Mouse (Mus musculus) layer of hippocampus, adult 8-10 months (tissue): ENCODE data around the gene Car15. TPM values are rescaled to one million over a fixed set of nuclear protein-coding genes. Genes with fewer than 3 reads are reported as not detected.

ENCODE experiments used
- DNase-seq, 2 experiments: peaks; one replicate each; pipeline ENCODE4 v3.0.0; 2022; ENCODE audit warnings: low spot score in 2 of 2
- total RNA-seq, 4 experiments: library from RNA; stranded (reverse); gene quantifications; 2 replicates each; pipeline ENCODE4 v1.2.4; 2022

Car15 gene
- total RNA-seq, 4 experiments from 2014 or later, result 9.4 to 15.9 (median 12.6) TPM

- DNase-seq, result peak in 1 of 2 experiments; percentile 40
These were observed 35.1 kb downstream of the Car15 start for GRCm38 (mm10) chr16:17802839-17803674.

GRCm38 (mm10) chr16:17802456-17802838 is 35.7 kb downstream of the Car15 start:
- DNase-seq, result no peak

GRCm38 (mm10) chr16:17801777-17802455 is 36.2 kb downstream of the Car15 start:
- DNase-seq, result no peak

GRCm38 (mm10) chr16:17799584-17799983 is 38.6 kb downstream of the Car15 start:
- DNase-seq, result no peak

GRCm38 (mm10) chr16:17798321-17799180 is 39.6 kb downstream of the Car15 start:
- DNase-seq, result no peak

- no peak for DNase-seq
These were observed 40.3 kb downstream of the Car15 start for GRCm38 (mm10) chr16:17797812-17798311.

- no peak for DNase-seq
These were observed 41.0 kb downstream of the Car15 start, which contains the start of gene Scarf2 for GRCm38 (mm10) chr16:17796971-17797811. Scarf2 (plus strand) TSS chr16:17797282.

GRCm38 (mm10) chr16:17796519-17796918 is 41.6 kb downstream of the Car15 start:
- DNase-seq, result no peak

GRCm38 (mm10) chr16:17795643-17796042 is 42.5 kb downstream of the Car15 start:
- DNase-seq, result no peak

- DNase-seq, result no peak
These were observed 44.1 kb downstream of the Car15 start for GRCm38 (mm10) chr16:17794047-17794446.

GRCm38 (mm10) chr16:17792728-17793127 is 45.4 kb downstream of the Car15 start:
- no peak for DNase-seq

- DNase-seq, result no peak
These were observed 52.8 kb downstream of the Car15 start for GRCm38 (mm10) chr16:17785337-17785736.

Other genes starting within 250 kb of the Car15 start
- gene Smpd4, start 219.0 kb downstream of the Car15 start, total RNA-seq, result 10 to 100 TPM; 51.8 to 70.7 (median 60.0) TPM
- 10 to 100 TPM; 29.8 to 42.6 (median 41.3) TPM for gene Ccdc74a, start 191.9 kb downstream of the Car15 start, total RNA-seq
- gene Med15, start 105.5 kb downstream of the Car15 start, total RNA-seq, result 10 to 100 TPM; 72.6 to 84.6 (median 78.3) TPM
- gene Klhl22, start 78.7 kb downstream of the Car15 start, total RNA-seq, result 100 to 1,000 TPM in 2 of 4 experiments, 10 to 100 TPM in 2; 95.8 to 105 (median 101) TPM
- gene Scarf2, start 41.1 kb downstream of the Car15 start, total RNA-seq, result 1 to 10 TPM; 1.9 to 4.7 (median 3.0) TPM
- 1 to 10 TPM; 2.7 to 3.9 (median 3.4) TPM for gene B830017H08Rik, start 5.2 kb downstream of the Car15 start, total RNA-seq
- 1 to 10 TPM in 3 of 4 experiments, under 1 TPM in 1; 0.73 to 2.6 (median 1.6) TPM for gene Gm20518, start 53.3 kb upstream of the Car15 start, total RNA-seq
- gene Tssk1, start 55.9 kb upstream of the Car15 start, total RNA-seq, result under 1 TPM in 1 of 4 experiments, not detected in 3; 0.16 TPM
- gene Dgcr2, start 60.2 kb upstream of the Car15 start, total RNA-seq, result 100 to 1,000 TPM in 3 of 4 experiments, 10 to 100 TPM in 1; 97.2 to 106 (median 103) TPM
- gene Tssk2, start 60.3 kb upstream of the Car15 start, total RNA-seq, result not detected
- gene Ess2, start 73.0 kb upstream of the Car15 start, total RNA-seq, result 10 to 100 TPM; 28.5 to 33.3 (median 30.7) TPM
- not detected for gene Gsc2, start 76.7 kb upstream of the Car15 start, total RNA-seq
- 10 to 100 TPM; 37.8 to 57.7 (median 47.1) TPM for gene Slc25a1, start 89.9 kb upstream of the Car15 start, total RNA-seq
- not detected for gene Vpreb2, start 142.1 kb upstream of the Car15 start, total RNA-seq
- 10 to 100 TPM; 72.9 to 89.1 (median 76.9) TPM for gene Dgcr6, start 214.5 kb upstream of the Car15 start, total RNA-seq